Mouse (Mus musculus) CD4-positive helper T cell, adult 2 months (primary cell): Measurements from ENCODE around the gene Rbpms2.

Experiments
- DNase-seq: peaks from one replicate; pipeline ENCODE4 v3.0.0-alpha.2; 2012; ENCODE audit warnings: low read depth, missing footprints, low spot score

The Rbpms2 gene

GRCm38 (mm10) chr9:65692959-65693603, 63.6 kb downstream of the Rbpms2 start:
- DNase-seq, result no peak

GRCm38 (mm10) chr9:65695646-65696045, 66.2 kb downstream of the Rbpms2 start:
- DNase-seq, result no peak

GRCm38 (mm10) chr9:65696337-65696736, 66.9 kb downstream of the Rbpms2 start:
- DNase-seq, result no peak

- no peak for DNase-seq
These were observed 67.9 kb downstream of the Rbpms2 start for GRCm38 (mm10) chr9:65697356-65697755.

- DNase-seq, result no peak
These were observed 68.5 kb downstream of the Rbpms2 start for GRCm38 (mm10) chr9:65697992-65698391.

- no peak for DNase-seq
These were observed 71.1 kb downstream of the Rbpms2 start for GRCm38 (mm10) chr9:65700504-65700903.

- no peak for DNase-seq
These were observed 72.8 kb downstream of the Rbpms2 start for GRCm38 (mm10) chr9:65702286-65702685.

GRCm38 (mm10) chr9:65703241-65703640, 73.8 kb downstream of the Rbpms2 start:
- no peak for DNase-seq

GRCm38 (mm10) chr9:65703926-65704595, 74.6 kb downstream of the Rbpms2 start:
- DNase-seq, result no peak
